Comparison of ENCODE assay signal across 13 mouse cellular contexts in genomic region chr5:30111771-30112170, GRCm38 (mm10). TPM values are rescaled to one million over a fixed set of nuclear protein-coding genes. Genes with fewer than 3 reads are reported as not detected.
DNase-seq lines count a peak whose midpoint lies in the region; ATAC-seq lines count a peak whose summit lies in the region.
"Had no signal": no experiment of that assay in that cellular context is flagged by ENCODE, and none has a peak within 500 bp of the region (broad histone marks: within the 10 kb centered on the region; RNA-seq: fewer than 3 reads in every experiment).

No protein-coding gene starts in this region.

- no peak overlapping the region for H3K4me2 ChIP-seq in midbrain, embryonic 16.5 days (ENCODE audit: low read length)
- H3K4me2 ChIP-seq in hindbrain, embryonic 12.5 days (replicated peaks) = peak overlapping the region; percentile 48
- H3K4me2 ChIP-seq in midbrain, embryonic 14.5 days (ENCODE audit: low read length) = peak overlapping the region; percentile 47

- peaks cover 99% of the 10 kb centered on the region for H3K27me3 ChIP-seq in heart, embryonic 10.5 days (ENCODE audit: insufficient read depth, poor library complexity, severe bottlenecking)
- H3K27me3 ChIP-seq in midbrain, embryonic 10.5 days (ENCODE audit: low read depth, poor library complexity, severe bottlenecking) = peaks cover 86% of the 10 kb centered on the region
- H3K27me3 ChIP-seq in midbrain, embryonic 16.5 days (ENCODE audit: control insufficient read depth, insufficient read depth, low read depth, low read length) = no peaks in the 10 kb centered on the region
- peaks cover 32% of the 10 kb centered on the region for H3K27me3 ChIP-seq in hindbrain, embryonic 12.5 days
- H3K27me3 ChIP-seq in midbrain, embryonic 14.5 days (ENCODE audit: control insufficient read depth, insufficient read depth, low read length) = peaks cover 7% of the 10 kb centered on the region; the same call in 1 of the 2 replicates

- peaks cover 47% of the 10 kb centered on the region for H3K4me1 ChIP-seq in heart, embryonic 10.5 days
- H3K4me1 ChIP-seq in midbrain, embryonic 10.5 days = peaks cover 73% of the 10 kb centered on the region
- peaks cover 28% of the 10 kb centered on the region for H3K4me1 ChIP-seq in midbrain, embryonic 16.5 days (ENCODE audit: control insufficient read depth, insufficient read depth, low read length)
- peaks cover 66% of the 10 kb centered on the region for H3K4me1 ChIP-seq in hindbrain, embryonic 12.5 days
- peaks cover 46% of the 10 kb centered on the region for H3K4me1 ChIP-seq in midbrain, embryonic 14.5 days (ENCODE audit: control insufficient read depth, insufficient read depth, low read length)

- DNase-seq in heart, embryonic 10.5 days (ENCODE audit: low spot score) = no peak
- no peak for DNase-seq in heart, adult 9 months (ENCODE audit: low spot score in 2 of 2)
- no peak for DNase-seq in midbrain, embryonic 10.5 days (ENCODE audit: low spot score)
- no peak for DNase-seq in midbrain, embryonic 14.5 days
- DNase-seq in testis, postnatal 14 days (ENCODE audit: low spot score) = no peak
- DNase-seq in layer of hippocampus, postnatal 36 days = no peak
- DNase-seq: B cell, adult 2 months; gastrocnemius, adult 2 months; thymus, adult 2 months had no signal

- no peak overlapping the region for H3K9ac ChIP-seq in midbrain, embryonic 16.5 days (ENCODE audit: low read depth, low read length)
- H3K9ac ChIP-seq in hindbrain, embryonic 12.5 days = no peak overlapping the region
- peak overlapping the region; percentile 2; the same call in 1 of the 2 replicates for H3K9ac ChIP-seq in midbrain, embryonic 14.5 days (replicated peaks; ENCODE audit: low read length)

- no peaks in the 10 kb centered on the region for H3K9me3 ChIP-seq in heart, embryonic 10.5 days
- no peaks in the 10 kb centered on the region for H3K9me3 ChIP-seq in midbrain, embryonic 10.5 days (replicated peaks)
- H3K9me3 ChIP-seq in midbrain, embryonic 16.5 days (replicated peaks; ENCODE audit: control insufficient read depth, low read length, poor library complexity, severe bottlenecking) = no peaks in the 10 kb centered on the region
- no peaks in the 10 kb centered on the region for H3K9me3 ChIP-seq in hindbrain, embryonic 12.5 days (replicated peaks)
- no peaks in the 10 kb centered on the region for H3K9me3 ChIP-seq in midbrain, embryonic 14.5 days (ENCODE audit: control insufficient read depth, low read length)
- H3K9me3 ChIP-seq: limb, embryonic 15.5 days had no signal

- H3K36me3 ChIP-seq in heart, embryonic 10.5 days = peaks cover 3% of the 10 kb centered on the region
- peaks cover 21% of the 10 kb centered on the region for H3K36me3 ChIP-seq in midbrain, embryonic 10.5 days
- peaks cover 4% of the 10 kb centered on the region; the same call in 1 of the 2 replicates for H3K36me3 ChIP-seq in midbrain, embryonic 16.5 days (ENCODE audit: control insufficient read depth, insufficient read depth, low read length)
- peaks cover 17% of the 10 kb centered on the region for H3K36me3 ChIP-seq in hindbrain, embryonic 12.5 days
- peaks cover 17% of the 10 kb centered on the region for H3K36me3 ChIP-seq in midbrain, embryonic 14.5 days (ENCODE audit: control insufficient read depth, insufficient read depth, low read length)

- WGBS in heart, embryonic 10.5 days = 67% methylated on average over 3 of the region's 3 CpGs
- WGBS in midbrain, embryonic 10.5 days = 69% methylated on average over 3 of the region's 3 CpGs
- 67% methylated on average over 3 of the region's 3 CpGs for WGBS in midbrain, embryonic 16.5 days
- WGBS in hindbrain, embryonic 12.5 days = 70% methylated on average over 3 of the region's 3 CpGs
- WGBS in midbrain, embryonic 14.5 days = 66% methylated on average over 3 of the region's 3 CpGs

- ATAC-seq in midbrain, embryonic 16.5 days = no peak
- no peak for ATAC-seq in hindbrain, embryonic 12.5 days (ENCODE audit: low FRiP score)
- ATAC-seq in midbrain, embryonic 14.5 days (ENCODE audit: low FRiP score, low TSS enrichment) = no peak

- H3K4me3 ChIP-seq in heart, embryonic 10.5 days = no peak overlapping the region
- peak overlapping the region; percentile 46 for H3K4me3 ChIP-seq in midbrain, embryonic 10.5 days
- no peak overlapping the region for H3K4me3 ChIP-seq in midbrain, embryonic 16.5 days (ENCODE audit: low read depth, low read length)
- H3K4me3 ChIP-seq in hindbrain, embryonic 12.5 days = 0 out of 2 replicates have a peak overlapping the region, but pooled peaks have one; percentile 11
- H3K4me3 ChIP-seq in midbrain, embryonic 14.5 days (replicated peaks; ENCODE audit: low read depth, low read length) = no peak overlapping the region

- 0 out of 2 replicates have a peak overlapping the region, but pooled peaks have one; percentile 11 for H3K27ac ChIP-seq in heart, embryonic 10.5 days
- peak overlapping the region; percentile 86 for H3K27ac ChIP-seq in midbrain, embryonic 10.5 days (replicated peaks)
- H3K27ac ChIP-seq in midbrain, embryonic 16.5 days (ENCODE audit: low read length) = no peak overlapping the region
- 0 out of 2 replicates have a peak overlapping the region, but pooled peaks have one; percentile 80 for H3K27ac ChIP-seq in hindbrain, embryonic 12.5 days
- no peak overlapping the region for H3K27ac ChIP-seq in midbrain, embryonic 14.5 days (replicated peaks; ENCODE audit: low read depth, low read length)
- H3K27ac ChIP-seq: gastrocnemius, adult 2 months; limb, embryonic 15.5 days had no signal

RNA-seq across cellular contexts. Expression of gene 3110082J24Rik, which starts 5.9 kb away (rescaled TPM):
- polyA plus RNA-seq in heart, embryonic 10.5 days (2016; fragmentation: Nextera tagmentation; extraction: Ambion mirVana) = 0.18 TPM in 1 of 2 replicates, not detected in the other
- 2.4 and 3.7 TPM in 2 replicates for polyA plus RNA-seq in midbrain, embryonic 10.5 days (2016; fragmentation: Nextera tagmentation; extraction: Ambion mirVana)
- 2.6 and 3.7 TPM in 2 replicates for polyA plus RNA-seq in midbrain, embryonic 16.5 days (2015; fragmentation: Nextera tagmentation; extraction: Ambion mirVana)
- 4.7 and 6.8 TPM in 2 replicates for polyA plus RNA-seq in hindbrain, embryonic 12.5 days (2016; fragmentation: Nextera tagmentation; extraction: Ambion mirVana)
- 6.0 and 6.5 TPM in 2 replicates for polyA plus RNA-seq in midbrain, embryonic 14.5 days (2014; fragmentation: Nextera tagmentation; extraction: Ambion mirVana)
- 1 to 10 TPM; 2.8 to 3.7 TPM for total RNA-seq in layer of hippocampus, postnatal 36 days (2021)
- total RNA-seq: gastrocnemius, adult 2 months; heart, postnatal 4 days had no signal
- polyA plus RNA-seq: limb, embryonic 15.5 days; thymus, adult 2 months had no signal

RNA-seq across cellular contexts. Expression of gene Garem2, which starts 6.8 kb away (rescaled TPM):
- polyA plus RNA-seq in heart, embryonic 10.5 days (2016; fragmentation: Nextera tagmentation; extraction: Ambion mirVana) = 0.27 and 0.39 TPM in 2 replicates
- polyA plus RNA-seq in midbrain, embryonic 10.5 days (2016; fragmentation: Nextera tagmentation; extraction: Ambion mirVana) = 6.9 and 9.4 TPM in 2 replicates
- polyA plus RNA-seq in midbrain, embryonic 16.5 days (2015; fragmentation: Nextera tagmentation; extraction: Ambion mirVana) = 6.9 and 8.1 TPM in 2 replicates
- polyA plus RNA-seq in hindbrain, embryonic 12.5 days (2016; fragmentation: Nextera tagmentation; extraction: Ambion mirVana) = 30.3 and 31.7 TPM in 2 replicates
- 14.3 and 17.2 TPM in 2 replicates for polyA plus RNA-seq in midbrain, embryonic 14.5 days (2014; fragmentation: Nextera tagmentation; extraction: Ambion mirVana)
- total RNA-seq in layer of hippocampus, postnatal 36 days (2021) = 10 to 100 TPM; 10.9 to 13.2 TPM
- total RNA-seq: gastrocnemius, adult 2 months had no signal

RNA-seq across cellular contexts. Expression of gene Tyms, which starts 38.4 kb away (rescaled TPM):
- 184 and 286 TPM in 2 replicates for polyA plus RNA-seq in heart, embryonic 10.5 days (2016; fragmentation: Nextera tagmentation; extraction: Ambion mirVana)
- 294 and 321 TPM in 2 replicates for polyA plus RNA-seq in midbrain, embryonic 10.5 days (2016; fragmentation: Nextera tagmentation; extraction: Ambion mirVana)
- 33.3 and 38.7 TPM in 2 replicates for polyA plus RNA-seq in midbrain, embryonic 16.5 days (2015; fragmentation: Nextera tagmentation; extraction: Ambion mirVana)
- polyA plus RNA-seq in hindbrain, embryonic 12.5 days (2016; fragmentation: Nextera tagmentation; extraction: Ambion mirVana) = 146 and 164 TPM in 2 replicates
- polyA plus RNA-seq in midbrain, embryonic 14.5 days (2014; fragmentation: Nextera tagmentation; extraction: Ambion mirVana) = 45.2 and 63.6 TPM in 2 replicates
- total RNA-seq in layer of hippocampus, postnatal 36 days (2021) = 1 to 10 TPM; 6.6 to 6.9 TPM

RNA-seq across cellular contexts. Expression of gene Hadha, which starts 43.2 kb away (rescaled TPM):
- polyA plus RNA-seq in heart, embryonic 10.5 days (2016; fragmentation: Nextera tagmentation; extraction: Ambion mirVana) = 136 and 210 TPM in 2 replicates
- polyA plus RNA-seq in midbrain, embryonic 10.5 days (2016; fragmentation: Nextera tagmentation; extraction: Ambion mirVana) = 101 and 115 TPM in 2 replicates
- 61.6 and 62.3 TPM in 2 replicates for polyA plus RNA-seq in midbrain, embryonic 16.5 days (2015; fragmentation: Nextera tagmentation; extraction: Ambion mirVana)
- 106 and 108 TPM in 2 replicates for polyA plus RNA-seq in hindbrain, embryonic 12.5 days (2016; fragmentation: Nextera tagmentation; extraction: Ambion mirVana)
- 50.4 and 61.7 TPM in 2 replicates for polyA plus RNA-seq in midbrain, embryonic 14.5 days (2014; fragmentation: Nextera tagmentation; extraction: Ambion mirVana)
- 10 to 100 TPM; 72.2 to 74.2 TPM for total RNA-seq in layer of hippocampus, postnatal 36 days (2021)

RNA-seq across cellular contexts. Expression of gene Hadhb, which starts 43.3 kb away (rescaled TPM):
- polyA plus RNA-seq in heart, embryonic 10.5 days (2016; fragmentation: Nextera tagmentation; extraction: Ambion mirVana) = 207 and 288 TPM in 2 replicates
- polyA plus RNA-seq in midbrain, embryonic 10.5 days (2016; fragmentation: Nextera tagmentation; extraction: Ambion mirVana) = 104 and 106 TPM in 2 replicates
- polyA plus RNA-seq in midbrain, embryonic 16.5 days (2015; fragmentation: Nextera tagmentation; extraction: Ambion mirVana) = 52.1 and 53.6 TPM in 2 replicates
- 84.8 and 87.7 TPM in 2 replicates for polyA plus RNA-seq in hindbrain, embryonic 12.5 days (2016; fragmentation: Nextera tagmentation; extraction: Ambion mirVana)
- polyA plus RNA-seq in midbrain, embryonic 14.5 days (2014; fragmentation: Nextera tagmentation; extraction: Ambion mirVana) = 46.2 and 57.0 TPM in 2 replicates
- total RNA-seq in layer of hippocampus, postnatal 36 days (2021) = 10 to 100 TPM; 91.7 to 93.3 TPM

Comparison
In these comparisons a context has a peak if more than half of its experiments do, and no peak if none do; other contexts are left out.
1. H3K27ac ChIP-seq: peak in heart, embryonic 10.5 days (single experiment), midbrain, embryonic 10.5 days (single experiment) and hindbrain, embryonic 12.5 days (single experiment); none in midbrain, embryonic 16.5 days (single experiment) and midbrain, embryonic 14.5 days (single experiment).
2. H3K4me3 ChIP-seq: peak in midbrain, embryonic 10.5 days (single experiment) and hindbrain, embryonic 12.5 days (single experiment); none in heart, embryonic 10.5 days (single experiment), midbrain, embryonic 16.5 days (single experiment) and midbrain, embryonic 14.5 days (single experiment).